Mouse (Mus musculus) neural tube, embryonic 10.5 days (tissue): ENCODE results near the gene Fdx1l.
A peak's percentile ranks its signal among the peaks of the same experiment; 100 is the strongest.
"Not testable (repeated sequence)": the region's sequence is repeated elsewhere in the genome, so short reads cannot be mapped to it uniquely, and the experiment has no call there.

Source experiments
- DNase-seq: peaks from one replicate; pipeline ENCODE4 v3.0.0-alpha.2; 2017; ENCODE audit warnings: low spot score; ENCODE audit errors: extremely low spot score

The Fdx1l gene

GRCm38 (mm10) chr9:21074173-21074572 lies 759 bp upstream of the Fdx1l start:
- no peak for DNase-seq

DNA sequence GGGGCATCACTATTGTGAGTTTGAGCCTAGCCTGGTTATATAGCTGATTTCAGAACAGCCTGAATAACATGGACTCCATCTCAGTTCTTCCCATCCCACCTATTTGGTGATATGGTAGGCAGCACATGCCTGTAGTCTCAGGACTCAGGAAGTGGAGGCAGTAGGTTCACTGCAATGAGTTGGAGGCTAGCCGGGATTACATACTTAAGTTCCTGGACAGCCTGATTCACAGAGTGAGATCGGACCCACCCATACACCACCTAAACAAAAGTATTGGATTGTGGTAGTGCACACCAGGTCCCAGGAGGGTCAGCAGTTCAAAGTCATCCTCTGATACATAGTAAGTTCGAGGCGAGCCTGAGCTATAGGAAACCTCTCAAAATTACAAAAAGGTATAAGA lies 773 bp downstream of the Fdx1l start:
- DNase-seq: no peak

GRCm38 (mm10) chr9:21067006-21067684 lies 6.3 kb downstream of the Fdx1l start, which contains the start of gene Zglp1:
Gene Zglp1 (minus strand): TSS chr9:21067093.
- no peak for DNase-seq

DNA sequence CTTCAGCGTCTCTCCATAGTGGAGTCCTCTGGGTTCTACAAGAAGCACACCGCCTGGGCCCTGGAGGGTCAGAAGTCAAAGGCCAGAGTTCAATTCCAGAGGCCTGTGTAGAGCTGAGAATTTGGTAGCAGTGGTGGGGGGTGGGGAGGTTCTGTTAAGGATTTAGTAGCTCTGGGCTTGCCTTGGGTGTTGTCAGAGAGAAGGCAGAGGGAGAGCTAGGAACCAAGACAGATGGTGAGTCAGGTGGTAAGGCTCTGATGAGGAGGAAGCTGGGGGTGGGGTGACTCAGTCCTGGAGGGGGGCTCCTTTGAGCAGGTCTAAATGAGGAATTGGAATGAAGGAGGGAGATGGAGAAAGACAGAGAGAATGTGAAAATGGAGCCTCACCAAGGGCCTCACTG lies 10.5 kb downstream of the Fdx1l start:
- DNase-seq: no peak

DNA sequence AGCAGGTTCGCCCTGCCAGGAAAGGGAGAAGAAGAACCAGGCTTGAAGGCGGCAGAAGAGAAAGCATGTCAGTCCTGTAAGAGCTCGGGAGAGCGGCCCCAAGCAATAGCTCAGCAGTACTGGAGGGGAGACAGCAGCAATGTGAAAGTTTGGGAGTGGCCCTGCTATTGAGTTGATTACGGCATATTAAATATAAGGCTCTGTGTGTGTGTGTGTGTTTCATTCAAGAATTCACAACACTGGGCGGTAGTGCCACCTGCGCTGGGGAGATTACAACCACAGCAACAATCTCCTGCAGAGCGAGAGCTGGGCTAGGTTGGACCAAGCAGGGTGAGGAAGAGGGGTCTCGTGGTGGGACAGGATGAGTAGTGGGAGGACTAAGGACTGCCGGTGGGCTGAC lies 21.8 kb downstream of the Fdx1l start:
- DNase-seq: no peak

GRCm38 (mm10) chr9:21045235-21045634 lies 28.2 kb downstream of the Fdx1l start:
- DNase-seq: no peak

DNA sequence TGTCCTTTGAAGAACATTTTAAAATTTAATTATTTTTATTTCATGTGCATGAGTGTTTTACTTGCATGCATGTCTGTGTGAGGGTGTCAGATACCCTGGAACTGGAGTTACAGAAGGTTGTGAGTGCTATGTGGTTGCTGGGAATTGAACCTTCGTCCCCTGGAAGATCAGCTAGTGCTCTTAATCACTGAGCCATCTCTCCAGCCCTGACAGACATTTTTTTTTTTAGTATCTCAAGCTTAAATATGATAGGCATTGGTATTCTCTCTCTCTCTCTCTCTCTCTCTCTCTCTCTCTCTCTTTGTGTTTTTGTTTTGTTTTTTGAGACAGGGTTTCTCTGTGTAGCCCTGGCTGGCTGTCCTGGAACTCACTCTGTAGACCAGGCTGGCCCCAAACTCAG lies 28.6 kb downstream of the Fdx1l start:
- not testable (repeated sequence) for DNase-seq

DNA sequence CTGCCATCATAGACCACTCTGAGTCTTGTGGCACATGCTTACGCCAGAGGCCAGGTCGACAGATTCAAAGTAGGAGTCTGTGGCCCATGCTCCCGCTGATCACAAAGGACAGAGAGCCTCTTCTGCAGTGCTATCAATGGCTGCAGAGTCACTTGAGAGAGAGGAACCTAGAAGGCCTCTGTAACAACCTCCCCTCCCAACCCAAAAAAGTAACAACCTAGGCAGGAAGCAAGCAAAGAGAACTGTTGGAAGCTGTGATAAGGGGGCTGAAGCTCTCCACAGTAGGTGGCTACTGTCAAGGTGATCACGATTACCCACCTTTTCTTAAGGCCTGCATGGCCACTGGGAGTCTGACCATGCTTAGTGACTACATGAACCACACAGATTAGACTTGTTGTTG lies 29.9 kb downstream of the Fdx1l start:
- DNase-seq: no peak

- no peak for DNase-seq
Observed at GRCm38 (mm10) chr9:21041308-21041707, 32.1 kb downstream of the Fdx1l start.

DNA sequence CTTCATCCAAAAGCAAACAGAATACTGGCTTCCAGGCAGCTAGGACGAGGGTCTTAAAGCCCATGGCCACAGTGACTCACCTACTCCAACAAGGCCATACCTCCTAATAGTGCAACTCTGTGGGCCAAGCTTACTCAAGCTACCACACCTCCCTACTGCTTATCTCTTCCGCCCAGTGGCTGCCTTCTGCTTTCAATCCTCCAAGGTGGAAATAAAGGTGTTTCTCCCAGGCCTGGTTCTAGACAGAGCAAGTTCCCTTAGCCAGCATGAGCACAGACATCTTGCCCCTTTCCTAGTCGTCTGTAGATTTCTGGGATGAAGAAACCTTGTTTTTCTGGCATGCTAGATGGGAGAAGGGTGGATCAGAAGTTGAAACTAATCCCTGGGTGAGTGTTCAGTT lies 33.6 kb downstream of the Fdx1l start:
- DNase-seq: no peak

DNA sequence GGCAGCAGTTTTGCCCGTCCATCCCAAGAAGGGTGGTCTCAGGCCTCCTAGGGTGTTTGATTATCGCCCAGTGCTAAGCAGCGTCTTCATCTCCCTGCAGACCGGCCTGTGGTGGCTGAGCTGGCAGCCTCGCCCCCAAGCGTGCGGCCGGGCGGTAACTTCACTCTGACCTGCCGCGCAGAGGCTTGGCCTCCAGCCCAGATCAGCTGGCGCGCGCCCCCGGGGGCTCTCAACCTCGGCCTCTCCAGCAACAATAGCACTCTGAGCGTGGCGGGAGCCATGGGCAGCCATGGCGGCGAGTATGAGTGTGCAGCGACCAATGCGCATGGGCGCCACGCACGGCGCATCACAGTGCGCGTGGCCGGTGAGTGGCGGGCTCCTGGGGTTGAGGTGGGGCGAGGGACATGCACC lies 35.9 kb downstream of the Fdx1l start:
- peak; percentile 46 for DNase-seq

DNA sequence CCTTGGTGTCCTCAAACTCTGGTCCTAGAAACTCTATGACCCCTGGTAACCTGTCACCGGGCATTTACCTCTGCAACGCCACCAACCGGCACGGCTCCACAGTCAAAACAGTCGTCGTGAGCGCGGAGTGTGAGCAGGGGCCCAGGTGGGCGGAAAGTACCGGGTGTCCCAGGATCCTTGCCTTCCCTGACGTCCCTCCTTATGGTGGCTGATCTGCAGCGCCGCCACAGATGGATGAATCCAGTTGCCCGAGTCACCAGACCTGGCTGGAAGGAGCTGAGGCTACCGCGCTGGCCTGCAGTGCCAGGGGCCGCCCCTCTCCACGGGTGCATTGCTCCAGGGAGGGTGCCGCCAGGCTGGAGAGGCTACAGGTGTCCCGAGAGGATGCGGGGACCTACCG lies 36.7 kb downstream of the Fdx1l start:
- peak; percentile 45 for DNase-seq

DNA sequence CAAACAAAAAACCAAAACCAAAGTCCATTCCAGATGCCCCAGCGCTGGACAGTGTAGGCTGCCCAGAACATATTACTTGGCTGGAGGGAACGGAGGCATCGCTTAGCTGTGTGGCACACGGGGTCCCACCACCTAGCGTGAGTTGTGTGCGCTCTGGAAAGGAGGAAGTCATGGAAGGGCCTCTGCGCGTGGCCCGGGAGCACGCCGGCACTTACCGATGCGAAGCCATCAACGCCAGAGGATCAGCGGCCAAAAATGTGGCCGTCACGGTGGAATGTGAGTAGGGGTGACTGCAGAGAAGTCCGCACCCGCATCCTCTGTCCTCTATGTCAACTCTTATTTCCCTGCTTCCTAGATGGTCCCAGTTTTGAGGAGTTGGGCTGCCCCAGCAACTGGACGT lies 37.3 kb downstream of the Fdx1l start:
- peak; percentile 32 for DNase-seq

DNA sequence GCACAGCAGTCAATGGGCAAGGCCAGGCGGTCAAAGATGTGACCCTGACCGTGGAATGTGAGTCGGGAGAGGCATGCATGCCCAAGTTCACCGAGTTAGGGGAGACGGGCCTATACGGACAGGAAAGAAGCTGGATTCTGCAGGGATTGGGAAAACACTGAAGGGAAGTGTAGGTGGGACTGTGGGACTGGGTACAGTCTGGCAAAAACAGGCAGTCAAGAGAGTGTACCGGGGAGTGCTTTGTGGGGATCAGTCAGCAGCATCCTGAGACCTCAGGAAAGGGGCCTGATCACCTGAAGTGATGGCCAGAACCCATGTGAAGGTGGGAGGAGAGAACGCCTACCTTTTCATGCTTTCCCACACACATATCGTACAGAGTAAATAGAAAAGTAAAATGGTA lies 37.8 kb downstream of the Fdx1l start:
- DNase-seq: no peak

GRCm38 (mm10) chr9:21034481-21035085 lies 38.8 kb downstream of the Fdx1l start:
- peak; percentile 47 for DNase-seq

GRCm38 (mm10) chr9:21033136-21033535 lies 40.3 kb downstream of the Fdx1l start:
- DNase-seq: peak; percentile 78

DNA sequence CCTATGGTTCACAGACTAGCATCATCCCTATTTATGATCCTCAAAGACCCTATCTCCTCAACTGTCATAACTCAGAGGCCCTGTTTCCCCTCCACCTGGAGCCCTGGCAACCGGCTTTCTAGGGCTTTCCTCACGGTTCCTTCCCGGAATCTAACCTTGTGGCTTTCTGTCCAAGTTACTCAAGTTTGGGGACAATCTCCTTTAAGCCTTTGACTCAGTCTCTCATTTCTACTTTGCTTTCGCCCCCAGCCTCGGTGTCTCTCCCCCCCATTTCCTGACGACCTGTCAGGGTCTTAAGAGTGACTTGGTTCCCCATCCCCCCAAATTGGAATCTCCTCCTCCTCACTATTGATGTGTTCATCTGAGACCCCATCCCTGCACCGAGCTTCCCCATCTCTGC lies 40.9 kb downstream of the Fdx1l start:
- peak; percentile 37 for DNase-seq

GRCm38 (mm10) chr9:21031896-21032351 lies 41.5 kb downstream of the Fdx1l start, which contains the start of gene Icam5:
Gene Icam5 (plus strand): TSS chr9:21032073.
- peak; percentile 47 for DNase-seq

- peak; percentile 67 for DNase-seq
Observed at GRCm38 (mm10) chr9:21031251-21031895, 42.0 kb downstream of the Fdx1l start.

- DNase-seq: peak; percentile 84
Observed at GRCm38 (mm10) chr9:21030781-21031250, 42.6 kb downstream of the Fdx1l start.

DNA sequence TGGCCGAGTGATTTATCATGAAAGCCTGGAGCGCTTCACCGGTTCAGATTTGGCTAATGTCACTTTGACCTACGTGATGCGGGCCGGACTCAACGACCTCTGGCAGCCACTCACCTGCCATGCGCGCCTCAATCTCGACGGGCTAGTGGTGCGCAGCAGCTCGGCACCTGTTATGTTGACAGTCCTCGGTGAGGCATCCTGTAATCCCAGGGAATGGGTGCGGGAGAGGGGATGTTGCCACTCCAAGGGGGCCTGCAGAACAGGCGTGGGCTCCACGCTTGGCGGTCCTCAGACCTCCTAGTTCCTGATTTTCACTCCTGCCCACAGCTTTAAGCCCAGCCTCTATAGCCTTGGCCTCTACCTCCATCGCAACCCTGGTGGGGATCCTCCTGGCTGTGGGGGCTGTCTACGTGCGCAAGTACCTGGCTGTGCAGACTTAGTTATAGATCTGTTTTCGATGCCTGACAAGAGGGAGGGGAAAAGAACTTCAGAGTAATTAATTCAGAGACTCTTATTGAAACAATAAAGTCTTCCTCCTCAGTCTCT lies 43.3 kb downstream of the Fdx1l start:
- no peak for DNase-seq
